ENCODE assay signal across 8 mouse cellular contexts in genomic region chr19:23507256-23507851, GRCm38 (mm10). TPM values are rescaled to one million over a fixed set of nuclear protein-coding genes. Genes with fewer than 3 reads are reported as not detected.
A peak's percentile ranks its signal among the peaks of the same experiment; 100 is the strongest.
DNase-seq lines count a peak whose midpoint lies in the region; ATAC-seq and TF ChIP-seq lines count a peak whose summit lies in the region.

No protein-coding gene starts in this region.

- H3K4me1 ChIP-seq in liver, embryonic 12.5 days, result no peaks in the 10 kb centered on the region
- H3K4me1 ChIP-seq in forebrain, embryonic 11.5 days (replicated peaks; ENCODE audit: control insufficient read depth, insufficient read depth, low read length), result peaks cover 7% of the 10 kb centered on the region
- H3K4me1 ChIP-seq in limb, embryonic 14.5 days (ENCODE audit: control insufficient read depth, insufficient read depth, low read length), result peaks cover 8% of the 10 kb centered on the region
- H3K4me1 ChIP-seq in stomach, embryonic 16.5 days (ENCODE audit: control insufficient read depth, insufficient read depth, low read length), result no peaks in the 10 kb centered on the region; the same call in 1 of the 2 replicates

- no peak for DNase-seq in liver
- DNase-seq in forebrain, embryonic 11.5 days (ENCODE audit: low spot score), result no peak
- DNase-seq in limb, embryonic 14.5 days (ENCODE audit: low spot score), result no peak
- no peak for DNase-seq in gastrocnemius, postnatal 4 days (ENCODE audit: low spot score in 2 of 2)
- DNase-seq in yolk sac, embryonic 10.5 days (ENCODE audit: low spot score), result no peak
- DNase-seq in kidney, postnatal 14 days, result no peak

- H3K36me3 ChIP-seq in liver, embryonic 12.5 days, result no peaks in the 10 kb centered on the region
- H3K36me3 ChIP-seq in forebrain, embryonic 11.5 days (ENCODE audit: control insufficient read depth, insufficient read depth, low read length), result no peaks in the 10 kb centered on the region
- no peaks in the 10 kb centered on the region for H3K36me3 ChIP-seq in limb, embryonic 14.5 days (ENCODE audit: control insufficient read depth, insufficient read depth, low read length)
- H3K36me3 ChIP-seq in stomach, embryonic 16.5 days (ENCODE audit: control insufficient read depth, insufficient read depth, low read length), result no peaks in the 10 kb centered on the region

- no peaks in the 10 kb centered on the region for H3K27me3 ChIP-seq in liver, embryonic 12.5 days (replicated peaks)
- no peaks in the 10 kb centered on the region for H3K27me3 ChIP-seq in forebrain, embryonic 11.5 days (ENCODE audit: control insufficient read depth, insufficient read depth, low read length)
- H3K27me3 ChIP-seq in limb, embryonic 14.5 days (ENCODE audit: control insufficient read depth, insufficient read depth, low read length), result no peaks in the 10 kb centered on the region
- no peaks in the 10 kb centered on the region for H3K27me3 ChIP-seq in stomach, embryonic 16.5 days (ENCODE audit: control insufficient read depth, insufficient read depth, low read length)

- TF ChIP-seq POLR2A in limb, embryonic 14.5 days (IDR thresholded peaks at IDR 0.05; ENCODE audit: borderline replicate concordance, extremely low read depth, insufficient read depth, insufficient read length), result no peak

- no peak for ATAC-seq in liver, embryonic 12.5 days
- ATAC-seq in forebrain, embryonic 11.5 days (replicated peaks; ENCODE audit: low FRiP score), result peak; percentile 71
- ATAC-seq in limb, embryonic 14.5 days (ENCODE audit: low FRiP score, low read depth), result no peak
- ATAC-seq in stomach, embryonic 16.5 days (ENCODE audit: insufficient read depth, low FRiP score), result no peak

- H3K9ac ChIP-seq in liver, embryonic 12.5 days, result no peak overlapping the region
- H3K9ac ChIP-seq in forebrain, embryonic 11.5 days (ENCODE audit: low read length), result peak overlapping the region; percentile 29
- H3K9ac ChIP-seq in limb, embryonic 14.5 days (ENCODE audit: low read depth, low read length, severe bottlenecking), result no peak overlapping the region
- H3K9ac ChIP-seq in stomach, embryonic 16.5 days (ENCODE audit: low read length), result peak overlapping the region; percentile 43; the same call in 1 of the 2 replicates

- H3K4me3 ChIP-seq in liver, embryonic 12.5 days, result no peak overlapping the region
- no peak overlapping the region for H3K4me3 ChIP-seq in forebrain, embryonic 11.5 days (ENCODE audit: low read depth, low read length)
- H3K4me3 ChIP-seq in limb, embryonic 14.5 days (replicated peaks; ENCODE audit: low read length), result no peak overlapping the region
- no peak overlapping the region for H3K4me3 ChIP-seq in stomach, embryonic 16.5 days (replicated peaks; ENCODE audit: low read length)

- WGBS in liver, embryonic 12.5 days (ENCODE audit: insufficient replicate concordance), result 28% methylated on average over 14 of the region's 14 CpGs
- 3% methylated on average over 14 of the region's 14 CpGs for WGBS in forebrain, embryonic 11.5 days
- 8% methylated on average over 14 of the region's 14 CpGs for WGBS in limb, embryonic 14.5 days
- WGBS in stomach, embryonic 16.5 days, result 18% methylated on average over 14 of the region's 14 CpGs

- 0 out of 2 replicates have a peak overlapping the region, but pooled peaks have one; percentile 1 for H3K4me2 ChIP-seq in liver, embryonic 12.5 days
- H3K4me2 ChIP-seq in forebrain, embryonic 11.5 days (ENCODE audit: low read depth, low read length, severe bottlenecking), result peak overlapping the region; percentile 40; the same call in 1 of the 2 replicates
- H3K4me2 ChIP-seq in limb, embryonic 14.5 days (replicated peaks; ENCODE audit: low read depth, low read length, severe bottlenecking), result peak overlapping the region; percentile 23; the same call in 1 of the 2 replicates
- H3K4me2 ChIP-seq in stomach, embryonic 16.5 days (ENCODE audit: low read depth, low read length), result peak overlapping the region; percentile 25; the same call in 1 of the 2 replicates

- no peaks in the 10 kb centered on the region for H3K9me3 ChIP-seq in liver, embryonic 12.5 days (replicated peaks)
- H3K9me3 ChIP-seq in forebrain, embryonic 11.5 days (ENCODE audit: control insufficient read depth, low read length), result no peaks in the 10 kb centered on the region
- H3K9me3 ChIP-seq in limb, embryonic 14.5 days (ENCODE audit: control insufficient read depth, low read length), result no peaks in the 10 kb centered on the region
- no peaks in the 10 kb centered on the region for H3K9me3 ChIP-seq in stomach, embryonic 16.5 days (replicated peaks; ENCODE audit: control insufficient read depth, low read length)

- no peak overlapping the region for H3K27ac ChIP-seq in liver, embryonic 12.5 days
- peak overlapping the region; percentile 25; the same call in 1 of the 2 replicates for H3K27ac ChIP-seq in forebrain, embryonic 11.5 days (ENCODE audit: low read depth, low read length)
- no peak overlapping the region for H3K27ac ChIP-seq in limb, embryonic 14.5 days (replicated peaks; ENCODE audit: low read depth, low read length)
- no peak overlapping the region for H3K27ac ChIP-seq in stomach, embryonic 16.5 days (ENCODE audit: low read length)

RNA-seq across cellular contexts. Expression of gene Mamdc2, which starts 59.1 kb away (rescaled TPM):
- 0.23 and 0.33 TPM in 2 replicates for polyA plus RNA-seq in liver, embryonic 12.5 days (2016; fragmentation: Nextera tagmentation; extraction: Ambion mirVana)
- polyA plus RNA-seq in forebrain, embryonic 11.5 days (2014; fragmentation: Nextera tagmentation; extraction: Ambion mirVana), result 1.2 and 1.3 TPM in 2 replicates
- 3.0 TPM in 2 replicates for polyA plus RNA-seq in limb, embryonic 14.5 days (2012; rRNA removed)
- polyA plus RNA-seq in limb, embryonic 14.5 days (2014; fragmentation: Nextera tagmentation; extraction: Ambion mirVana), result 2.3 and 2.6 TPM in 2 replicates
- polyA plus RNA-seq in stomach, embryonic 16.5 days (2015; fragmentation: Nextera tagmentation; extraction: Ambion mirVana), result 4.4 and 5.4 TPM in 2 replicates
- total RNA-seq in gastrocnemius, postnatal 4 days (2021), result 1 to 10 TPM; 2.9 to 3.3 TPM

Comparison
In these comparisons a context has a peak if more than half of its experiments do, and no peak if none do; other contexts are left out.
1. H3K9ac ChIP-seq: peak in forebrain, embryonic 11.5 days (single experiment) and stomach, embryonic 16.5 days (single experiment); none in liver, embryonic 12.5 days (single experiment) and limb, embryonic 14.5 days (single experiment).
2. Peak in every context shown above with its lines, with median percentiles within 50 percentile points of each other: H3K4me2 ChIP-seq.